Mouse (Mus musculus) heart, postnatal 0 days (tissue): Measurements from ENCODE around the gene Wfdc6a. TPM values are rescaled to one million over a fixed set of nuclear protein-coding genes. Genes with fewer than 3 reads are reported as not detected.

Experiments
- ATAC-seq: fragments of 200-750 bp; cut with Nextera tagmentation; 2 replicates; pipeline ENCODE4 v1.8.0; 2017; ENCODE audit warnings: low read depth, moderate number of reproducible peaks, moderate library complexity; ENCODE audit not compliant: insufficient read depth
- DNase-seq: peaks from one replicate; pipeline ENCODE4 v3.0.0-alpha.2; 2016; ENCODE audit warnings: low spot score
- H3K27ac ChIP-seq: fragments of 300-500 bp; sonication (generic); 2 replicates; pipeline ENCODE4 v1.5.1; 2014; ENCODE audit warnings: low read depth, mild to moderate bottlenecking
- H3K27me3 ChIP-seq: fragments of 300-500 bp; sonication (generic); 2 replicates; pipeline ENCODE4 v1.6.1; 2014; ENCODE audit warnings: low read length, mixed read lengths; ENCODE audit not compliant: control insufficient read depth, insufficient read depth
- H3K36me3 ChIP-seq: fragments of 300-500 bp; sonication (generic); replicated peaks from 2 replicates; pipeline ENCODE4 v1.6.1; 2014; ENCODE audit warnings: low read length, mixed read lengths; ENCODE audit not compliant: control insufficient read depth, insufficient read depth
- H3K4me1 ChIP-seq: fragments of 300-500 bp; sonication (generic); 2 replicates; pipeline ENCODE4 v1.6.1; 2014; ENCODE audit warnings: antibody characterized with exemption; ENCODE audit not compliant: control insufficient read depth, insufficient read depth
- H3K4me2 ChIP-seq: fragments of 300-500 bp; sonication (generic); 2 replicates; pipeline ENCODE4 v1.6.1; 2014; ENCODE audit warnings: low read depth, mild to moderate bottlenecking, low read length, moderate library complexity
- H3K4me3 ChIP-seq: fragments of 300-500 bp; sonication (generic); 2 replicates; pipeline ENCODE4 v1.5.1; 2014; ENCODE audit warnings: low read depth, low read length
- H3K9ac ChIP-seq: fragments of 300-500 bp; sonication (generic); replicated peaks from 2 replicates; pipeline ENCODE4 v1.6.1; 2014; ENCODE audit warnings: low read depth, low read length, mixed read lengths
- H3K9me3 ChIP-seq: fragments of 300-500 bp; sonication (generic); replicated peaks from 2 replicates; pipeline ENCODE4 v1.6.1; 2016; ENCODE audit warnings: low read length; ENCODE audit not compliant: control insufficient read depth
- CTCF ChIP-seq: IDR thresholded peaks from 2 replicates; pipeline ENCODE4 v1.5.1; 2016; ENCODE audit warnings: antibody characterized with exemption, control low read depth, low read depth
- EP300 ChIP-seq: IDR thresholded peaks from 2 replicates; pipeline ENCODE4 v1.6.1; 2016; ENCODE audit warnings: antibody characterized with exemption, low read depth
- WGBS: fragments of 180-500 bp; shearing (Covaris S2); extraction: QIAGEN DNeasy Blood & Tissue Kit; methylation state at CpG from one replicate; pipeline ENCODE4 v1.1.7; 2014; 5-methylcytosine and 5-hydroxymethylcytosine counted together
- polyA plus RNA-seq: library from polyadenylated mRNA; unstranded; fragments of >200 nt; fragmentation: Nextera tagmentation; extraction: Ambion mirVana; gene quantifications from 2 replicates; pipeline ENCODE4 v1.2.1, GENCODE M21; 2015
- total RNA-seq: library from RNA; depleted of rRNA; stranded (reverse); fragments of >200 nt; gene quantifications from 2 replicates; pipeline ENCODE4 v1.2.3, GENCODE M21; 2014; ENCODE audit warnings: low replicate concordance

Gene Wfdc6a
- total and polyA plus RNA-seq, 2 experiments from 2014 or later, result 0.25 TPM; not detected in 1

DNA sequence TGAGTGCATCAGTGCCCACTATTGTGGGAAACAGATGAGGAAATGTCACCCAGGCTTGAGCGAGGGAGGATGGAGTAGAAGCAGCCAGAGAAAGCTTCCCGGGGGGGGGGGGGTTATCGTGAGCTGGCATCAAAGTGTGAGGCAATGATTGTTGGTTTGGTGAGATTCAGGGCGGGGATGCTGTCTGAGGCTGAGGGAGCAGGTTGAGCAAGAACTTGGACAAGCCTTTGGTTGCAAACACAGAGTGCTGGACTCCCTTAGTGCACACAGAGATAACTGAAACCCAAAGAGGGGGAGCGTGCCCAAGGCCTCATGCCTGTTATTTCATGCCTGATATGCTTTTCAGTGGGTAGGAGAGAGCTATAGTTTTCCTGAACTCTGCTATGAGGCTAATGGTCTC lies 17.8 kb downstream of the Wfdc6a start:
- ATAC-seq, result no peak
- no peak for DNase-seq

DNA sequence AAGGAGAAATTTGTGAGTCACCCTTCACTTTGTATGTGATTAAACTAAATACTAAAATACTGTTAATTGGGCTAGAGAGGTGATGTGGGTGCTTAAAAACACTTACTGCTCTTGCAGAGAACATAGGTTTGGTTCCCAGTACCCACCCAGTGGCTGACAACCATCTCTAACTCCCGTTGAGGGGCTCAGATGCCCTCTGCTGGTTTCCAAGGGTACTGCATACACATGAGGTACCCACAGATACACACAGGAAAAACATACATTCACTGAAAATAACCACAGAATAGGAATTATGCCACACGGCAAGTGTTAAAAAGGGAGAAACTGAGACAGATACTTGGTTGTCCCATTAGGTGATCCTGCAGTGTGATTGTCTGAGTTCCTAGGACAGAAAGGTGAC lies 18.2 kb downstream of the Wfdc6a start:
- ATAC-seq, result no peak
- H3K36me3 ChIP-seq, result no peaks in the 10 kb centered on the region
- H3K4me2 ChIP-seq, result no peak overlapping the region
- H3K9me3 ChIP-seq, result no peaks in the 10 kb centered on the region; the same call in 1 of the 2 replicates
- TF ChIP-seq EP300, result no peak
- TF ChIP-seq CTCF, result no peak
- H3K27ac ChIP-seq, result no peak overlapping the region
- H3K27me3 ChIP-seq, result peaks cover 25% of the 10 kb centered on the region
- 79% methylated on average over 2 of the region's 2 CpGs for WGBS
- H3K9ac ChIP-seq, result no peak overlapping the region
- no peak overlapping the region for H3K4me3 ChIP-seq
- no peak for DNase-seq
- H3K4me1 ChIP-seq, result 0 out of 2 replicates have a peak, but pooled peaks cover 8% of the 10 kb centered on the region

More for the DNA sequence above, 17.8 kb downstream of the Wfdc6a start:
- 0 out of 2 replicates have a peak, but pooled peaks cover 8% of the 10 kb centered on the region for H3K4me1 ChIP-seq
- no peaks in the 10 kb centered on the region; the same call in 1 of the 2 replicates for H3K9me3 ChIP-seq
- H3K9ac ChIP-seq, result no peak overlapping the region
- H3K27ac ChIP-seq, result no peak overlapping the region
- H3K27me3 ChIP-seq, result peaks cover 21% of the 10 kb centered on the region
- WGBS, result 86% methylated on average over 4 of the region's 5 CpGs
- no peak overlapping the region for H3K4me3 ChIP-seq
- H3K4me2 ChIP-seq, result no peak overlapping the region
- H3K36me3 ChIP-seq, result no peaks in the 10 kb centered on the region
- TF ChIP-seq CTCF (no peak), EP300 (no peak)

DNA sequence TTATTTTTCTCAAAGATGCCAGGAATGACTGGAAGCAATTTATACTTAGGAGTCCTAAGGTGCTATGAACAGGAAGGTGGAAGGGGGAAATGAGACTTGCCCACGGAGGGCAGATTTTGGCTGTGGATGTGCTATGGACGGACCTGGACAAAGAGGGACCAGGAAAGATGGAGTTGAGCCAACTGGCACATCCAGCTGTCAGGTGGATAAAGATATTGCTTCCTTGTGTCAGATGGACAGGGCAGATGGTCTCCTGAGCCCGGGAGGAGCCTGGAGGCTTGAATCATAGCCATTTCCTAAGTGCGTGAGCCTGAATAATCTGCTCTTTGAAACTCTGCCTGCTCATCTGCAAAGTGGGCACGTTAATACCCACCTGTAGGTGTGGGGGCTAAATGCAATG lies 20.9 kb downstream of the Wfdc6a start:
- H3K27me3 ChIP-seq, result peaks cover 25% of the 10 kb centered on the region
- ATAC-seq, result no peak
- H3K4me3 ChIP-seq, result no peak overlapping the region
- 52% methylated on average over 5 of the region's 5 CpGs for WGBS
- no peaks in the 10 kb centered on the region for H3K36me3 ChIP-seq
- H3K4me2 ChIP-seq, result no peak overlapping the region
- no peak for TF ChIP-seq EP300
- TF ChIP-seq CTCF, result no peak
- H3K27ac ChIP-seq, result no peak overlapping the region
- H3K9me3 ChIP-seq, result no peaks in the 10 kb centered on the region; the same call in 1 of the 2 replicates
- 0 out of 2 replicates have a peak, but pooled peaks cover 8% of the 10 kb centered on the region for H3K4me1 ChIP-seq
- no peak overlapping the region for H3K9ac ChIP-seq
- no peak for DNase-seq

DNA sequence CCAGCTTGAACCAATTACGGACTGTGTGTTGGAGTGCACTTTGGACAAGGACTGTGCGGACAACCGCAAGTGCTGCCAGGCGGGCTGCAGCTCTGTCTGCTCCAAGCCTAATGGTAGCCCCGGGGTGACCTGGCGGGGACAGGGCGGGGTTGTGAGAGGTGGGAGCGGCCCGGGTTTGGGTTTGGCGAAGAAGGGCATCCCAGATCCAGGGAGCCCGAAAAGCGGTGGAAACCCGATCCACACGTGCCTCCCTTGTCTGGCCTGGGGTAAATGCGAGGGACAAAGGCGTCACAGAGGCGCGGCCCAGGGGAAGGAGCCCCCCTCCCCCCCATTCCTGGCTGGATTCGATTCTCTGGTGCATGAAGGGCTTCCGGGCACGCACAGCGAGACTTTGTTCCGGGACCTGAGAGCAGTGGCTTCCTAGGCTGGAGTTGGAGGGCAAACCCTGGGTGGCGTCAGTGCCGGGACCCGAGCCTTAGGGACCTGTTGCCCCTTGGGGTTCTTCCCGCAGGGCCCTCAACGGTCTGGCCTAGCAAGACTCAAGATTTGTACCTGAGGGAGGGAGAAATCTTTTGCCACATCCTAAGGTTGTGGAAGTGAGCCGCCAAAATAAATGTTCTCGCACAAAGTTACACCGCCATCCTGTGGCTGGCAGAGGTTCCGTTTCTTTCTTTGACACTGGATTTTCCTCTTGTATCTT lies 21.8 kb downstream of the Wfdc6a start:
- DNase-seq (peak; percentile 40), ATAC-seq (no peak)
- Histone ChIP-seq H3K9me3 (no peaks in the 10 kb centered on the region; the same call in 1 of the 2 replicates), H3K27ac (no peak overlapping the region), H3K4me2 (peak overlapping the region; percentile 72), H3K36me3 (no peaks in the 10 kb centered on the region), H3K4me3 (peak overlapping the region; percentile 44), H3K4me1 (0 out of 2 replicates have a peak, but pooled peaks cover 8% of the 10 kb centered on the region), H3K27me3 (peaks cover 25% of the 10 kb centered on the region), H3K9ac (peak overlapping the region; percentile 40)
- TF ChIP-seq CTCF (peak; percentile 57), EP300 (no peak)
- WGBS, result 1% methylated on average over 31 of the region's 32 CpGs

DNA sequence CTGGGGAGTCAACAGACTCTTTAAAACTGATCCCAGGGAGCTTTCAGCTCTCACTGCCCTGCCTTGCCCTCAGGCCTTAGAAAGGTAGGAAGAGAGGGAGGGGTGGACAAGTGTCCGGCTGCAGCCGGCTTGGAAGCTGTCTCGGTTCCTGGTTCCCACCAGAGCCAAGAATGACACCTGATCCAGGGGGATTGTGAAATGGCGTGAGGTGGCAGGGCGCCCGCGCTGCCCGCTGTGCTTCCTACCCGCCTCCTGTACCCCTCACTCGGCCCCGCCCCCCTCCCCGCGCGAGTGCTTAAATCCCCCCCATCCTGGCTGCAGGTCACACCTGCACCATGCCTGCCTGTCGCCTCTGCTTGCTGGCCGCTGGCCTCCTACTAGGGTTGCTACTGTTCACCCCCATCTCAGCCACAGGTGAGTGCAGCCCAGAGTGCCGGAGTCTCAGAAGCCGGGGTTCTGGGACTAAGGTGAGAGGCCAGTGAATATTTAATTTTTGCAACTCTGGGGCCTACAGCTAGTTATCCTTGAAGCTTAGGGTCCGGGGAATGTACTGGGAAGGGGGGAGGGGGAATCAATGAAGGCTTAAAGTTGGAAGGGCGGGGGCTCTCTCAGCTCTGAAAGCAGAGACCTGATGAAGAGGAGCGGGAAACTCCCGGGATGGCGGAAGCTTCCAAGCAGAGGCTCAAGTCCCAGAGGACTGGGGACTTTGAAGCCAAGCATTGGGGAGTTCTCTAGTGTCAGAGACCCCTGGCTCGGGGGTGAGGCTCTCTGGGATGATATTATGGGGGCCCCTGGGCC lies 22.7 kb downstream of the Wfdc6a start, which contains the start of gene Wfdc2:
Wfdc2 (plus strand) TSS at position 23 of the 798 bp plus-strand sequence.
- Histone ChIP-seq H3K9me3 (no peaks in the 10 kb centered on the region; the same call in 1 of the 2 replicates), H3K4me3 (peak within 1 kb of the TSS; percentile 44), H3K4me2 (peak within 1 kb of the TSS; percentile 72), H3K27me3 (peaks cover 25% of the 10 kb centered on the region), H3K4me1 (0 out of 2 replicates have a peak, but pooled peaks cover 8% of the 10 kb centered on the region), H3K27ac (no peak within 1 kb of the TSS), H3K36me3 (no peaks in the 10 kb centered on the region), H3K9ac (peak within 1 kb of the TSS; percentile 40; the same call in 1 of the 2 replicates)
- TF ChIP-seq CTCF (no peak), EP300 (no peak)
- DNase-seq (no peak), ATAC-seq (no peak)
- WGBS, result 11% methylated on average over 21 of the region's 24 CpGs
